Mouse (Mus musculus) lung, embryonic 16.5 days (tissue): Measurements from ENCODE around the gene Zfp872. TPM values are rescaled to one million over a fixed set of nuclear protein-coding genes. Genes with fewer than 3 reads are reported as not detected.

ENCODE experiments used
- ATAC-seq: fragments of 200-750 bp; cut with Nextera tagmentation; 2 replicates; pipeline ENCODE4 v1.8.0; 2017; ENCODE audit warnings: low read depth, mild to moderate bottlenecking, moderate library complexity
- H3K27ac ChIP-seq: fragments of 300-500 bp; sonication (generic); 2 replicates; pipeline ENCODE4 v1.5.1; 2014; ENCODE audit warnings: mild to moderate bottlenecking, control low read depth, low read length
- H3K27me3 ChIP-seq: fragments of 300-500 bp; sonication (generic); 2 replicates; pipeline ENCODE4 v1.6.1; 2014; ENCODE audit warnings: low read depth, low read length, mixed read lengths; ENCODE audit not compliant: control insufficient read depth, insufficient read depth
- H3K36me3 ChIP-seq: fragments of 300-500 bp; sonication (generic); 2 replicates; pipeline ENCODE4 v1.6.1; 2014; ENCODE audit warnings: low read length; ENCODE audit not compliant: control insufficient read depth, insufficient read depth
- H3K4me1 ChIP-seq: fragments of 300-500 bp; sonication (generic); replicated peaks from 2 replicates; pipeline ENCODE4 v1.6.1; 2014; ENCODE audit warnings: low read length, mixed read lengths; ENCODE audit not compliant: control insufficient read depth, insufficient read depth
- H3K4me2 ChIP-seq: fragments of 300-500 bp; sonication (generic); 2 replicates; pipeline ENCODE4 v1.6.1; 2014; ENCODE audit warnings: low read depth, low read length, control low read depth
- H3K4me3 ChIP-seq: fragments of 300-500 bp; sonication (generic); 2 replicates; pipeline ENCODE4 v1.5.1; 2014; ENCODE audit warnings: mild to moderate bottlenecking, low read length, control low read depth
- H3K9ac ChIP-seq: fragments of 300-500 bp; sonication (generic); 2 replicates; pipeline ENCODE4 v1.6.1; 2014; ENCODE audit warnings: low read length, control low read depth
- H3K9me3 ChIP-seq: fragments of 300-500 bp; sonication (generic); 2 replicates; pipeline ENCODE4 v1.6.1; 2016; ENCODE audit warnings: low read length; ENCODE audit not compliant: control insufficient read depth
- WGBS: fragments of 180-500 bp; shearing (Covaris S2); extraction: QIAGEN DNeasy Blood & Tissue Kit; methylation state at CpG from one replicate; pipeline ENCODE4 v1.1.7; 2014; 5-methylcytosine and 5-hydroxymethylcytosine counted together
- polyA plus RNA-seq: library from polyadenylated mRNA; unstranded; fragments of >200 nt; fragmentation: Nextera tagmentation; extraction: Ambion mirVana; gene quantifications from 2 replicates; pipeline ENCODE4 v1.2.1, GENCODE M21; 2015

Zfp872 gene
- polyA plus RNA-seq, 1 experiment from 2014 or later, result 1.6 TPM

GRCm38 (mm10) chr9:22165964-22166363 lies 21.9 kb upstream of the Zfp872 start:
- H3K4me2 ChIP-seq, result no peak overlapping the region
- H3K36me3 ChIP-seq, result no peaks in the 10 kb centered on the region
- H3K27me3 ChIP-seq, result no peaks in the 10 kb centered on the region
- H3K9ac ChIP-seq, result no peak overlapping the region
- 47% methylated on average over 6 of the region's 6 CpGs for WGBS
- no peak overlapping the region for H3K27ac ChIP-seq
- no peak overlapping the region for H3K4me3 ChIP-seq
- H3K4me1 ChIP-seq, result 0 out of 2 replicates have a peak, but pooled peaks cover 2% of the 10 kb centered on the region
- peaks cover 4% of the 10 kb centered on the region; the same call in 1 of the 2 replicates for H3K9me3 ChIP-seq
- ATAC-seq, result no peak

GRCm38 (mm10) chr9:22166686-22167085 lies 21.2 kb upstream of the Zfp872 start:
- Histone ChIP-seq H3K9me3 (peaks cover 4% of the 10 kb centered on the region; the same call in 1 of the 2 replicates), H3K36me3 (no peaks in the 10 kb centered on the region), H3K9ac (no peak overlapping the region), H3K4me1 (0 out of 2 replicates have a peak, but pooled peaks cover 2% of the 10 kb centered on the region), H3K27me3 (no peaks in the 10 kb centered on the region), H3K4me2 (no peak overlapping the region), H3K4me3 (no peak overlapping the region), H3K27ac (no peak overlapping the region)
- 83% methylated on average over 10 of the region's 10 CpGs for WGBS
- ATAC-seq, result no peak

- peaks cover 4% of the 10 kb centered on the region; the same call in 1 of the 2 replicates for H3K9me3 ChIP-seq
- no peak overlapping the region for H3K9ac ChIP-seq
- ATAC-seq, result no peak
- 95% methylated on average over 4 of the region's 4 CpGs for WGBS
- H3K4me2 ChIP-seq, result no peak overlapping the region
- no peak overlapping the region for H3K4me3 ChIP-seq
- H3K4me1 ChIP-seq, result 0 out of 2 replicates have a peak, but pooled peaks cover 2% of the 10 kb centered on the region
- H3K27ac ChIP-seq, result no peak overlapping the region
- no peaks in the 10 kb centered on the region for H3K36me3 ChIP-seq
- H3K27me3 ChIP-seq, result no peaks in the 10 kb centered on the region
These were observed 20.1 kb upstream of the Zfp872 start for GRCm38 (mm10) chr9:22167751-22168150.

GRCm38 (mm10) chr9:22169327-22169726 lies 18.6 kb upstream of the Zfp872 start:
- Histone ChIP-seq H3K4me1 (0 out of 2 replicates have a peak, but pooled peaks cover 2% of the 10 kb centered on the region), H3K27ac (no peak overlapping the region), H3K4me3 (no peak overlapping the region), H3K36me3 (no peaks in the 10 kb centered on the region), H3K4me2 (no peak overlapping the region), H3K27me3 (no peaks in the 10 kb centered on the region), H3K9me3 (peaks cover 4% of the 10 kb centered on the region; the same call in 1 of the 2 replicates), H3K9ac (no peak overlapping the region)
- ATAC-seq, result no peak
- 86% methylated on average over 11 of the region's 11 CpGs for WGBS

GRCm38 (mm10) chr9:22172318-22172717 lies 15.6 kb upstream of the Zfp872 start:
- no peaks in the 10 kb centered on the region for H3K36me3 ChIP-seq
- H3K27me3 ChIP-seq, result no peaks in the 10 kb centered on the region
- H3K4me1 ChIP-seq, result no peaks in the 10 kb centered on the region
- H3K4me2 ChIP-seq, result no peak overlapping the region
- H3K9me3 ChIP-seq, result peaks cover 4% of the 10 kb centered on the region; the same call in 1 of the 2 replicates
- no peak overlapping the region for H3K9ac ChIP-seq
- ATAC-seq, result no peak
- no peak overlapping the region for H3K4me3 ChIP-seq
- 80% methylated on average over 4 of the region's 4 CpGs for WGBS
- no peak overlapping the region for H3K27ac ChIP-seq

- Histone ChIP-seq H3K27ac (no peak overlapping the region), H3K36me3 (no peaks in the 10 kb centered on the region; the same call in 1 of the 2 replicates), H3K9ac (no peak overlapping the region), H3K27me3 (no peaks in the 10 kb centered on the region), H3K4me3 (no peak overlapping the region), H3K4me2 (no peak overlapping the region), H3K9me3 (peaks cover 21% of the 10 kb centered on the region), H3K4me1 (no peaks in the 10 kb centered on the region)
- WGBS, result 16% methylated on average over 5 of the region's 5 CpGs
- no peak for ATAC-seq
These were observed 8.5 kb downstream of the Zfp872 start for GRCm38 (mm10) chr9:22196412-22196811.

GRCm38 (mm10) chr9:22213785-22214194 lies 25.9 kb downstream of the Zfp872 start:
- no peaks in the 10 kb centered on the region for H3K27me3 ChIP-seq
- H3K4me3 ChIP-seq, result peak overlapping the region; percentile 27
- ATAC-seq, result peak; percentile 87
- H3K4me2 ChIP-seq, result no peak overlapping the region; the same call in 1 of the 2 replicates
- H3K4me1 ChIP-seq, result peaks cover 5% of the 10 kb centered on the region; the same call in 1 of the 2 replicates
- 48% methylated on average over 2 of the region's 2 CpGs for WGBS
- H3K9me3 ChIP-seq, result no peaks in the 10 kb centered on the region
- no peaks in the 10 kb centered on the region for H3K36me3 ChIP-seq
- H3K9ac ChIP-seq, result no peak overlapping the region
- peak overlapping the region; percentile 84 for H3K27ac ChIP-seq

- 60% methylated on average over 2 of the region's 2 CpGs for WGBS
These were observed 26.7 kb downstream of the Zfp872 start for GRCm38 (mm10) chr9:22214549-22214948.

GRCm38 (mm10) chr9:22216705-22217104 lies 28.8 kb downstream of the Zfp872 start:
- Histone ChIP-seq H3K36me3 (no peaks in the 10 kb centered on the region), H3K9ac (no peak overlapping the region), H3K4me2 (no peak overlapping the region), H3K4me3 (no peak overlapping the region), H3K9me3 (no peaks in the 10 kb centered on the region), H3K27ac (no peak overlapping the region), H3K27me3 (no peaks in the 10 kb centered on the region), H3K4me1 (peaks cover 5% of the 10 kb centered on the region; the same call in 1 of the 2 replicates)
- 44% methylated on average over 3 of the region's 3 CpGs for WGBS
- no peak for ATAC-seq

More at GRCm38 (mm10) chr9:22214549-22214948, 26.7 kb downstream of the Zfp872 start:
- H3K9me3 ChIP-seq, result no peaks in the 10 kb centered on the region
- H3K36me3 ChIP-seq, result no peaks in the 10 kb centered on the region
- H3K4me3 ChIP-seq, result no peak overlapping the region
- H3K4me1 ChIP-seq, result peaks cover 5% of the 10 kb centered on the region; the same call in 1 of the 2 replicates
- H3K4me2 ChIP-seq, result no peak overlapping the region
- 0 out of 2 replicates have a peak overlapping the region, but pooled peaks have one; percentile 52 for H3K27ac ChIP-seq
- no peaks in the 10 kb centered on the region for H3K27me3 ChIP-seq
- H3K9ac ChIP-seq, result no peak overlapping the region
- ATAC-seq, result no peak
